Comparison of ENCODE assay signal across 8 mouse cellular contexts in genomic region chr17:62880311-62881175, GRCm38 (mm10). TPM values are rescaled to one million over a fixed set of nuclear protein-coding genes. Genes with fewer than 3 reads are reported as not detected.
DNase-seq lines count a peak whose midpoint lies in the region; ATAC-seq and TF ChIP-seq lines count a peak whose summit lies in the region.

No protein-coding gene starts in this region.

- TF ChIP-seq CTCF in liver, embryonic 14.5 days (IDR thresholded peaks at IDR 0.05; ENCODE audit: low read depth) = no peak

- H3K27me3 ChIP-seq in heart, embryonic 11.5 days (ENCODE audit: control insufficient read depth, insufficient read depth, low read length) = no peaks in the 10 kb centered on the region
- no peaks in the 10 kb centered on the region for H3K27me3 ChIP-seq in kidney, embryonic 14.5 days (ENCODE audit: control insufficient read depth, insufficient read depth, low read length)
- peaks cover 71% of the 10 kb centered on the region for H3K27me3 ChIP-seq in liver, embryonic 14.5 days (ENCODE audit: control insufficient read depth, insufficient read depth, low read length)

- no peak for TF ChIP-seq EP300 in liver, embryonic 14.5 days (IDR thresholded peaks at IDR 0.05; ENCODE audit: low read depth)

- no peaks in the 10 kb centered on the region for H3K9me3 ChIP-seq in heart, embryonic 11.5 days (replicated peaks; ENCODE audit: control insufficient read depth, low read length)
- H3K9me3 ChIP-seq in kidney, embryonic 14.5 days (ENCODE audit: control insufficient read depth, low read length) = no peaks in the 10 kb centered on the region
- H3K9me3 ChIP-seq in liver, embryonic 14.5 days (ENCODE audit: control insufficient read depth, low read length) = no peaks in the 10 kb centered on the region

- no peaks in the 10 kb centered on the region for H3K36me3 ChIP-seq in heart, embryonic 11.5 days (ENCODE audit: control insufficient read depth, insufficient read depth, low read length)
- no peaks in the 10 kb centered on the region for H3K36me3 ChIP-seq in kidney, embryonic 14.5 days (ENCODE audit: control insufficient read depth, insufficient read depth, low read length)
- H3K36me3 ChIP-seq in liver, embryonic 14.5 days (replicated peaks; ENCODE audit: control insufficient read depth, insufficient read depth, low read depth) = no peaks in the 10 kb centered on the region

- H3K4me3 ChIP-seq in heart, embryonic 11.5 days (ENCODE audit: low read depth, low read length) = peak overlapping the region; percentile 76
- H3K4me3 ChIP-seq in kidney, embryonic 14.5 days (ENCODE audit: low read length) = peak overlapping the region; percentile 82
- H3K4me3 ChIP-seq in liver, embryonic 14.5 days (ENCODE audit: insufficient read depth in 1 of 2, low read depth in 2 of 2, low read length in 2 of 2) = peak overlapping the region; percentile 8 to 57

- peak overlapping the region; percentile 82 for H3K27ac ChIP-seq in heart, embryonic 11.5 days (ENCODE audit: low read depth, low read length)
- H3K27ac ChIP-seq in kidney, embryonic 14.5 days (ENCODE audit: low read depth, low read length) = peak overlapping the region; percentile 93
- H3K27ac ChIP-seq in liver, embryonic 14.5 days = no peak overlapping the region

- DNase-seq in thymus, postnatal 14 days = peak; percentile 12
- no peak for DNase-seq in thymus, adult 18-20 months
- peak; percentile 83 for DNase-seq in embryo, embryonic 11 days
- no peak for DNase-seq in liver, embryonic 14.5 days (ENCODE audit: low read depth in 3 of 3, low spot score in 3 of 3)
- peak; percentile 5 for DNase-seq in ovary, adult 18-20 months (ENCODE audit: low spot score)
- peak; percentile 38 for DNase-seq in urinary bladder, postnatal 25 days (ENCODE audit: low spot score)

- H3K9ac ChIP-seq in heart, embryonic 11.5 days (ENCODE audit: low read depth, low read length) = peak overlapping the region; percentile 80
- H3K9ac ChIP-seq in kidney, embryonic 14.5 days (ENCODE audit: low read depth, low read length) = peak overlapping the region; percentile 83
- no peak overlapping the region for H3K9ac ChIP-seq in liver, embryonic 14.5 days (replicated peaks)

- H3K4me1 ChIP-seq in heart, embryonic 11.5 days (ENCODE audit: control insufficient read depth, insufficient read depth, low read length) = no peaks in the 10 kb centered on the region
- H3K4me1 ChIP-seq in kidney, embryonic 14.5 days (ENCODE audit: control insufficient read depth, insufficient read depth, low read length) = 0 out of 2 replicates have a peak, but pooled peaks cover 3% of the 10 kb centered on the region
- no peaks in the 10 kb centered on the region for H3K4me1 ChIP-seq in liver, embryonic 14.5 days (replicated peaks; ENCODE audit: control insufficient read depth in 2 of 2, insufficient read depth in 2 of 2, low read length in 1 of 2)

- H3K4me2 ChIP-seq in heart, embryonic 11.5 days = peak overlapping the region; percentile 86
- peak overlapping the region; percentile 97 for H3K4me2 ChIP-seq in kidney, embryonic 14.5 days (replicated peaks; ENCODE audit: low read depth, low read length)
- peak overlapping the region; percentile 64 for H3K4me2 ChIP-seq in liver, embryonic 14.5 days (ENCODE audit: low read depth)

- ATAC-seq in heart, embryonic 11.5 days (replicated peaks; ENCODE audit: insufficient number of reproducible peaks, low FRiP score, low TSS enrichment) = peak; percentile 15
- peak; percentile 3; the same call in 1 of the 2 replicates for ATAC-seq in kidney, embryonic 14.5 days (ENCODE audit: low FRiP score, low TSS enrichment)
- no peak for ATAC-seq in liver, embryonic 14.5 days (ENCODE audit: insufficient read depth)

- under 1% methylated on average over 77 of the region's 82 CpGs for WGBS in heart, embryonic 11.5 days (ENCODE audit: insufficient replicate concordance)
- WGBS in kidney, embryonic 14.5 days = under 1% methylated on average over 80 of the region's 82 CpGs
- under 1% methylated on average over 74 of the region's 82 CpGs for WGBS in liver, embryonic 14.5 days (ENCODE audit: insufficient replicate concordance)

RNA-seq across cellular contexts. Expression of gene Efna5, which starts 0.6 kb away (rescaled TPM):
- polyA plus RNA-seq in heart, embryonic 11.5 days (2014; fragmentation: Nextera tagmentation; extraction: Ambion mirVana) = 22.6 and 24.5 TPM in 2 replicates
- polyA plus RNA-seq in kidney, embryonic 14.5 days (2014; fragmentation: Nextera tagmentation; extraction: Ambion mirVana) = 26.6 and 36.4 TPM in 2 replicates
- polyA plus RNA-seq in liver, embryonic 14.5 days (2012; rRNA removed) = 0.29 and 0.40 TPM in 2 replicates
- 1.2 and 1.6 TPM in 2 replicates for polyA plus RNA-seq in liver, embryonic 14.5 days (2014; fragmentation: Nextera tagmentation; extraction: Ambion mirVana)

Comparison
In these comparisons a context has a peak if more than half of its experiments do, and no peak if none do; other contexts are left out.
1. DNase-seq: peak in thymus, postnatal 14 days (single experiment), embryo, embryonic 11 days (single experiment), ovary, adult 18-20 months (single experiment) and urinary bladder, postnatal 25 days (single experiment); none in thymus, adult 18-20 months (0 of 2) and liver, embryonic 14.5 days (0 of 3).
2. Peak in every context shown above with its lines, with median percentiles within 50 percentile points of each other: H3K4me2 ChIP-seq and H3K4me3 ChIP-seq.